Mouse (Mus musculus) adrenal gland, postnatal 4 days (tissue): Measurements from ENCODE around the gene Alx3. TPM values are rescaled to one million over a fixed set of nuclear protein-coding genes. Genes with fewer than 3 reads are reported as not detected.
A peak's percentile ranks its signal among the peaks of the same experiment; 100 is the strongest.

ENCODE experiments used
- DNase-seq, 2 experiments: peaks; one replicate each; pipeline ENCODE4 v3.0.0; 2021 to 2022; ENCODE audit warnings: low spot score in 2 of 2, mixed read lengths in 2 of 2
- long read RNA-seq, 2 experiments: library from polyadenylated mRNA; stranded (forward); transcript quantifications; one replicate each; pipeline ENCODE4 v2.0.0; 2021
- total RNA-seq, 2 experiments: library from RNA; stranded (reverse); gene quantifications; 2 replicates each; pipeline ENCODE4 v1.2.3; 2021

The Alx3 gene
- not detected for total RNA-seq
- long read RNA-seq, experiment 1: 0 reads
- long read RNA-seq, experiment 2: 0 reads

- no peak for DNase-seq
Measured at GRCm38 (mm10) chr3:107594662-107595263, at the start of gene Alx3. Alx3 (plus strand) TSS chr3:107595031.

DNA sequence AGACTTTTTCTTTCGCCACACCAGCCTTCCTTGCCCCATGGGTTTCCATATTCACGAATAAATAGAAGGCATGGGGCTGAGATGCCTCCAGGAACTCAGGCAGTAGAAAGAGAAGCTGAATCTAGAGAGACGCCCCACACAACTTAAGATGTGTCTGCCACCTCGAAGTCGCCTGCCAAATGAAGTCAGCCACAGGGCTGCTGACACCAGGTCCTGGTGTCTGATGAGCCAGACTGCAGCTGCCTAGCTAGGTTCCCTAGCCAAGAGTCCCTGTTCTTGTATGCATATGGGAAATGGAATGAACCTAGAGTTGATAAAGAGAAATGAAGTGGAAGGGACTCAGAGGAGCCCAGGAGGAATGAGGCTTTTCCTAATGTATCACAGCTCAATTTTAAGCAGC lies 49.6 kb upstream of the Alx3 start:
- DNase-seq: no peak

DNA sequence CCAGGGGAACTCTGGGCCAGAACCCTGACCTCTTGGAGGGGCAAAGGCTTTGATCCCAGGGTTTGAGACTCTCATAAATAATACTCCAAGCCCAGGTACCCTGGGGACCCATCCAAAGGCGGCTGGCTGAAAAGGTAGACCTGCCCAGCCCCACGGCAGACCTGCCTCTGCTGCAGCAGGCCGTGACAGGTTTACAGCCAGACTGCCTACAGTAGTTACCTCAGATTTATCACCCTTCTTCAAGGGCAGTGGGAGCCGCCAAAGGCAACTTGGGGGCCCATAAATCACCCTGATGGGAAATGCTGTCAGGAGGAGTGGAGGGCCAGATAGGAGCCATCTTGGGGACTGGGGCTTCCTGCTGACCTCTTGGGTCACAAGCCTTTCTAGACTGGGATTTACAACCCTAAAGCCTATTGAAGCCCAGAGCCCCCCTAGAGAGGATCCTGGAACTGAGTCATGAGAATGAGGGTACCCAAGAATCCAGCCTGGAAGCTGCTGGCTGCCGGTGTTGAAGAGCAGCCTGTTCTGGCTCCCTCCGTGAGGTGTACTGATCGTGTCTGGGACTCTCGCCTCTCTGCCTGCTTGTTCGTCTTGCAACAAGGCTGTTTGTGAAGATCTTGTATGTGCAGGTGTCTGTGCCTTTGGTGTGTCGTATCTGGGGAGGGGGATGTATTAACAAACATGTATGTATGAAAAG lies 49.0 kb upstream of the Alx3 start:
- no peak for DNase-seq

GRCm38 (mm10) chr3:107546956-107547355 lies 47.9 kb upstream of the Alx3 start:
- DNase-seq: no peak

DNA sequence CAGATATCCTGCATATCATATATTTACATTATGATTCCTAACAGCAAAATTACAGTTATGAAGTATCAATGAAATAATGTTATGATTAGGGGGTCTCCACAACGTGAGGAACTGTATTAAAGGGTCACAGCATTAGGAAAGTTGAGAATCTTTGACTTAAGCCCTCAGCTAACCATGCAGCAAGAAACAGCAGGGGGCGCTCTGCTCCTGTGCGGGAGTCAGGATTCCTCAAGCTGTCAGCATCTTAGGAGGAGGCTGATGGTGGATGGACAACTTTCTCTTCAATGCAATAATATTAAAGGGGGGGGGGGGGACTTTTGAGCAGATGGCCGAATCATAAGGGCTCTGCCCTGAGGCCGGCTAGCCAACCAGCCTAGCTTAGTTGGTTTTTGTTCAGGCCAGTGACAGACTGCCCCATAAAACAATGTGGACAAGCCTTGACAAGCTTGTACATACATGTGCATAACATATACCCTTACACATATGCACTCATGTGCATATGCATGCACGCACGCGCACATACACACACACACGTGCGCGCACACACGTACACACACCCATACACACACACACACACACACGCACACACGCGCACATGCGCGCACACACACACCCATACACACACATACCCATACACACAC lies 44.3 kb upstream of the Alx3 start:
- no peak for DNase-seq

GRCm38 (mm10) chr3:107554842-107555241 lies 40.0 kb upstream of the Alx3 start, which contains the start of gene Ubl4b:
Ubl4b (minus strand) TSS chr3:107555073.
- no peak for DNase-seq

GRCm38 (mm10) chr3:107558740-107559139 lies 36.1 kb upstream of the Alx3 start:
- no peak for DNase-seq

DNA sequence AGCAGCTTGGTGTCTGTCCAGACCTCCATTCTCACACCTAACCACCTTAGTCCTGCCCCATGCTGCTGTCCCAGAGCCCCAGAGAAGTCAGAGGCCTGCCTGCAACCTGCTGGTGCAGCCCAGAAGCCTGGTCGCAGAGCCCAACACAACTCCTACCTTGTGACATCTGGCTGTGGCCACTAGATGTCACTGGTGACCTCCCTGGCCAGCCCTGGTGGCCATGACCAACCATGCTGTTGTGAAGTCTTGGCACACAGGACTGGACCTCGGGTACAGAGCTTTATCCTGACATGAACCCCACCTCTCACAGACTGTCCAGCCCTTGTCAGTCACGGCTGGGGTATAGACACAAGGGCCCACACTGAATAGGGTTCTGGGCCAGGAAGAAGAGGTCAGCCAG lies 35.6 kb upstream of the Alx3 start:
- DNase-seq: peak; percentile 33 to 37

GRCm38 (mm10) chr3:107562104-107562503 lies 32.7 kb upstream of the Alx3 start:
- DNase-seq: no peak

DNA sequence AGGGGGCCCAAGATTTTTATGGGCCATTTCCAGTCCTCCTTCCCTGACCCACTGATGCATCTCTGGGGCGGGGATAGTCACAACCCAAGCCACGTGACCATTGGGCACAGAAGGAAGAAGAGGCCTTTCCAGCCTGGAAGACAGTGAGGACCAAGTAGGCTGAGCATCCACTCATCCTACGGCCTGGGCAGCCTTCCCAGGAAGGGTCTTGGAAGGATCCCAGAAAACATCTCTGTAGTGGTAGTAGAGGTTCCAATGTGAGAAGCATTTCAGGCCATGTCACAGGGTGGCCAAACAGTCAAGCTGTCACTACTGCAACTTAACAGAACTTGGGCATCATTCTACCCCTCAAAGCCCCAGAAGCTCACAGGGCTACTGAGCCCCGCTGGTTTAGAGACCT lies 32.2 kb upstream of the Alx3 start:
- DNase-seq: no peak

DNA sequence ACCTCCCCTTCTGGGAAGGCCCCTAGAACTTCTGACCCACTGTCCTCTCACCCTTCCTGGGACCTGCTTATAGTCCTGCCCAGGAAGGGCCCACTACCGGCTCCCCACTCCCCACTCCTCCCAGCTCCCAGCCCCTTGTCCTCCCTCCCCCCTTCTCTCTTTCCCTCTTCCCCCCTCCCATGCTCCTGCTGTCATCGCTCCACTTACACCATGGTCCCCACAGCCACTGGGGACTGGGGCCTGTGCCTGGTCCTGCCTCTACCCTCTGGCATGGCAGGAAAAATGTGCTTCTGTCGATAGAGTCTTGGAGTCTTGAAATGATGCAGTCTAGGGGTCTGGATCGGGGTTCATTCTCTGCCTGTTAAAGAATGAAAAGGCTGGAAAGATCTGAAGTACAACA lies 31.0 kb upstream of the Alx3 start:
- no peak for DNase-seq

- DNase-seq: no peak
Measured at GRCm38 (mm10) chr3:107565331-107565730, 29.5 kb upstream of the Alx3 start.

- no peak for DNase-seq
Measured at GRCm38 (mm10) chr3:107567766-107568165, 27.1 kb upstream of the Alx3 start.

GRCm38 (mm10) chr3:107568721-107569120 lies 26.1 kb upstream of the Alx3 start:
- no peak for DNase-seq

- DNase-seq: no peak
Measured at GRCm38 (mm10) chr3:107571205-107571604, 23.6 kb upstream of the Alx3 start.

DNA sequence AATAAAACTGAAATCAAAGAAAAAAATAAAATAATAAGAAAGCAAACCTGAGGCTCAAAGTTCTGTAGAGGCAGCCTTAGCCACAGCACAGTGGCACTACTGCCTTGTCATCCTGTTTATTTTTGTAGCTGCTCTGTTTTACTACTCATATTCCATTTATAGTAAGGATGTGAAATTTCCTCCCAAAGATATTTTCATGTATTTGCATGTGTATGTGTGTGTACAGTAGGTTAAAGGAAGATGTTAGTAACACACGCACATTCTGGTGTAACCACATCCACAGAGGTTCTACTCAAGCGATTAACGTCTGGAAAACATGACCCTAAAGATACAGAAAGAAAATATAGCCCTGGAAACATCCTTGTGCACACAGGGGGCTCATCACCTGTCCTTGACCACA lies 18.0 kb upstream of the Alx3 start:
- DNase-seq: no peak

DNA sequence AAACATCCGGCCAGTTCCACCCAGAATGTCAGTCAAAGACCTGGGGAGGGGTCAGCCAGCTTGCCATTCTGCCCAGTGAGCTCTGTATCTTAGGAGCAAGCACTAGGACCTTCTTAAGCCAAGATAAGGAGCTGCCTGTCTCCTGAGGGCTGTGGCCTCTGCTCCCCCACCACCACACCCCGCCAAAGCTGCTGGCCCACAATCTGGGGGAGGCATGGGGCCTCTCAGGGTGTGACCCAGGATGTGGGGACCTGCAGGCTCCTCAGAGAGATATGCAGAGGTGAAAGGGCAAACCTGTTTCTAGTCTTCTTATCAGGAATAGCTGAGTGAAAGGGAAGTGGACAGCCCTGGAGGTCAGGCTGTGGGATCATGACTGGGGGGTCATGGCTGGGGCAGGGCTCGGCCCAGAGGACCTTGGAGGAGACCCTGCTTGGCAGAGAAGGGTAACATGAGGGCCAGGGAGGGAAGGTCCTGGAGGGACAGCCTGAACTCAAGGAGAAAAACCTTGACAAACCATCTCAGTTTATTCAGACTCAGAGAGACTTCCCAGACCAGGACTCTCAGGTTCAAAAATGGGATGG lies 16.9 kb upstream of the Alx3 start:
- DNase-seq: no peak

- DNase-seq: peak in 1 of 2 experiments; percentile 26
Measured at GRCm38 (mm10) chr3:107579466-107579865, 15.4 kb upstream of the Alx3 start.

DNA sequence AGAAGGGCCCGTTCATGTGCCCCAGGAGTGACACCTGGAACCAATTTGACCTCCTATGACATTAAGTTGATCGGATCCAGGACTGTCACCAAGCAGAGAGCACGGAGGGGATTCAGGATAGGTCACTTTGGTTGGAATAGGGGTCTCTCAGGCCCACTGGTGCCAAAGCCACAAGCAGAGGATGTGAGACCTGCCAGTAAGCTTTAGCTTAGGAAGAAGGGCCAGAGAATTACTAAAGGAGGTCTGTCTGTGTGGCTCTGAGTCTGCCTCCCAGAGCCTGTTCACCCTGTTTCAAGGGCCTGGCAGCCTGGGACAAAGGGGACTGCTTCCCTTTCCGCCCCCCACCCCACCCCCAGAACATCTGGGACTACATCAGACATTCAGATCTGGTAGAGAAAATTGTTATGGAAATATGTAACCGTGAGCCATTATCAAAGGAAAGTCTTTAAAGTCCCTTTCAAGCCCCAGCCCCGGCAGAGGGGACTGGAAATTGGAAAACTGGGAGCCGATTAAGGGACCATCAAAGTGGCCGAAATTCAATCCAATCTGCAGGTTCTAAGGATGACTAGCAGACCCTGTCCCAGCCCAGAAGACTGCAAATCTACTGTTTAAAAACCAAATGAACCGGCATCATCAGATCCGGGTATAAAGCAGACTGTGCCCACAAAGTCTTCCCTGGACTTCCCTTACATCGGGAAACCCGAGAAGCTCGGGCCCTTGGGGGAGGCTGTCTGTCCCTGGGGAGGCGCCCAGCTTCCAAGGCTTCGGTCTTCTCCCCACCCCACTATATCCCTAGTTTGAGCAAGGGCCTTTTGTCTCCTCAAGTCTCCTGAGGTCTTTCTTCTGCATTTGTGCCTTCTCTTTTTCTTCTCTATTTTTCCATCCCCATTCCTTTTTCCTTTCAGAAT lies 13.5 kb upstream of the Alx3 start:
- DNase-seq: no peak

DNA sequence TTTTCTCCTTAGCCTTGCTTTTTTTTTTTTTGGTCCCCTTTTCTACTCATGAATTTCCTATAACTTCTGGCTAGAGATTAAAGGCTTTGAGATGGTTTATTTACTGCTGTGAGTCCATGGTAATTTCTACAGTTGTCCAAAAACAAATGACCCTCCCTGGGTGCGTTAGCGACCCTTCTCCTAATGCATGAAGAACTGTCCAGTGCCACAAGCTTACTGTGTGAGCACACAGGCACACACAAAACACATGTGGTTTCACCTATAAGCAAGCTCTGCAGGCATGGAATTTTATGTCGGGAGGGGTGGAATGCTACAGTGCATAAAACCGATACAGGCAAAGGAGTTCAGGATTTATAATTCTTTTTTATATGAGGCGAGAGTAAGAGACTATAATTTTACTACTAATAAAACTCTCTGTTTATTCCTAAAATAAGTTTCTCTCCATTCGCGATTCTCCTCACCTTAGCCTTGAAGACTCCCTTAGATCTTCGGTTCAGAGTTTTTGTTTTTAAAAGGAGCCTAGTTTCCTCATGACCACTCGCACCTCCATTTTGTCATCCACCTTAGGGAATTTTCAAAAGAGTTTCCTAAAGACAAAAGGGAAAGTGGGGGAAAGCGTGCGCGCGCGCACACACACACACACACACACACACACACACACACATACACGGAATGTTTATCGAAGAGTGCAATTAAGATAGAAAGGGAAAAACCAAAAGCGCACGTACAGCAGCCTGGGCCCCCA lies 12.5 kb upstream of the Alx3 start:
- no peak for DNase-seq
